19 mouse cellular contexts compared by ENCODE assay signal in genomic region chr5:88691506-88692095, GRCm38 (mm10). TPM values are rescaled to one million over a fixed set of nuclear protein-coding genes. Genes with fewer than 3 reads are reported as not detected.
A peak's percentile ranks its signal among the peaks of the same experiment; 100 is the strongest.
DNase-seq lines count a peak whose midpoint lies in the region; ATAC-seq and TF ChIP-seq lines count a peak whose summit lies in the region.
"Had no signal": no experiment of that assay in that cellular context is flagged by ENCODE, and none has a peak within 500 bp of the region (broad histone marks: within the 10 kb centered on the region; RNA-seq: fewer than 3 reads in every experiment).

No protein-coding gene starts in this region.

- H3K27me3 ChIP-seq in liver, adult 2 months (ENCODE audit: control insufficient read depth, insufficient read depth, low read length), result no peaks in the 10 kb centered on the region
- H3K27me3 ChIP-seq in liver, embryonic 16.5 days (ENCODE audit: control insufficient read depth, insufficient read depth, low read depth, low read length), result no peaks in the 10 kb centered on the region
- H3K27me3 ChIP-seq: CH12.LX; embryonic facial prominence, embryonic 12.5 days; heart, embryonic 12.5 days; Patski had no signal

- TF ChIP-seq CTCF in liver, adult 2 months (IDR thresholded peaks at IDR 0.05; ENCODE audit: low read depth, low read length), result no peak

- WGBS in liver, adult 2 months, result 21% methylated on average over 6 of the region's 6 CpGs
- WGBS in liver, embryonic 16.5 days (ENCODE audit: insufficient replicate concordance), result 54% methylated on average over 6 of the region's 6 CpGs

- H3K4me3 ChIP-seq in liver, adult 2 months (ENCODE audit: insufficient read depth, low read depth, low read length), result no peak overlapping the region
- H3K4me3 ChIP-seq in liver, embryonic 16.5 days (ENCODE audit: low read depth, low read length), result no peak overlapping the region
- H3K4me3 ChIP-seq: embryonic facial prominence, embryonic 12.5 days; heart, adult 2 months; heart, embryonic 12.5 days; hindbrain, embryonic 10.5 days had no signal

- ATAC-seq in liver, embryonic 16.5 days (ENCODE audit: low read depth), result no peak; the same call in 1 of the 2 replicates
- ATAC-seq: activated CD4-positive, CD25-positive, alpha-beta regulatory T cell, adult 4 months; forebrain, embryonic 16.5 days; Patski had no signal

- H3K4me2 ChIP-seq in liver, embryonic 16.5 days (ENCODE audit: low read depth, low read length), result no peak overlapping the region
- H3K4me2 ChIP-seq: embryonic facial prominence, embryonic 12.5 days; heart, embryonic 12.5 days had no signal

- H3K36me3 ChIP-seq in liver, adult 2 months (ENCODE audit: control insufficient read depth, insufficient read depth, low read length), result no peaks in the 10 kb centered on the region
- H3K36me3 ChIP-seq in liver, embryonic 16.5 days (ENCODE audit: control insufficient read depth, insufficient read depth), result no peaks in the 10 kb centered on the region
- H3K36me3 ChIP-seq: embryonic facial prominence, embryonic 12.5 days; heart, embryonic 12.5 days; hindbrain, embryonic 10.5 days had no signal

- H3K4me1 ChIP-seq in liver, adult 2 months (ENCODE audit: control insufficient read depth, insufficient read depth, low read length), result peaks cover 11% of the 10 kb centered on the region
- no peaks in the 10 kb centered on the region; the same call in none of the 2 replicates for H3K4me1 ChIP-seq in liver, embryonic 16.5 days (ENCODE audit: control insufficient read depth, low read depth, low read length)
- H3K4me1 ChIP-seq: embryonic facial prominence, embryonic 12.5 days; hindbrain, embryonic 10.5 days had no signal

- DNase-seq in kidney, adult 8-10 months, result peak; percentile 37 to 54
- DNase-seq in kidney, postnatal 4 days, result no peak
- peak; percentile 81 for DNase-seq in liver, adult 2 months (ENCODE audit: extremely low read depth, low read depth, low spot score)
- no peak for DNase-seq in liver
- peak; percentile 54 for DNase-seq in yolk sac, embryonic 10.5 days (ENCODE audit: low spot score)
- DNase-seq: adrenal gland, postnatal 14 days; cerebellum, adult 11-12 months; cerebellum, adult 9-10 months; cerebellum, postnatal 25 days; gastrocnemius, postnatal 10 days; heart, adult 2 months had no signal

- H3K9ac ChIP-seq in liver, adult 2 months (ENCODE audit: low read depth, low read length), result 0 out of 2 replicates have a peak overlapping the region, but pooled peaks have one; percentile 18
- no peak overlapping the region; the same call in 1 of the 2 replicates for H3K9ac ChIP-seq in liver, embryonic 16.5 days (ENCODE audit: low read depth, low read length)
- H3K9ac ChIP-seq: embryonic facial prominence, embryonic 12.5 days; heart, embryonic 12.5 days had no signal

- no peak for TF ChIP-seq POLR2A in liver, adult 2 months (IDR thresholded peaks at IDR 0.05; ENCODE audit: extremely low read depth, insufficient read depth, low read length)

- no peaks in the 10 kb centered on the region for H3K9me3 ChIP-seq in liver, embryonic 16.5 days (replicated peaks; ENCODE audit: control insufficient read depth, low read length)
- H3K9me3 ChIP-seq: embryonic facial prominence, embryonic 12.5 days; heart, embryonic 12.5 days; hindbrain, embryonic 10.5 days had no signal

- H3K27ac ChIP-seq in liver, adult 2 months (replicated peaks; ENCODE audit: insufficient read depth, low read depth, low read length), result peak overlapping the region; percentile 98
- peak overlapping the region; percentile 70 for H3K27ac ChIP-seq in liver, embryonic 16.5 days (ENCODE audit: low read length)
- H3K27ac ChIP-seq: embryonic facial prominence, embryonic 12.5 days; heart, adult 2 months; hindbrain, embryonic 10.5 days had no signal

- H3K79me2 ChIP-seq in liver, adult 2 months (ENCODE audit: control insufficient read depth, insufficient read depth, low read length), result no peaks in the 10 kb centered on the region

RNA-seq across cellular contexts. Expression of gene Grsf1, which starts 15.6 kb away (rescaled TPM):
- 54.6 and 57.9 TPM in 2 replicates for total RNA-seq in liver, adult 2 months (2014; rRNA removed)
- 32.7 and 38.7 TPM in 2 replicates for polyA plus RNA-seq in liver, adult 2 months (2012; rRNA removed)
- polyA plus RNA-seq in liver, embryonic 16.5 days (2015; fragmentation: Nextera tagmentation; extraction: Ambion mirVana), result 13.7 and 18.5 TPM in 2 replicates

RNA-seq across cellular contexts. Expression of gene Mob1b, which starts 29.1 kb away (rescaled TPM):
- 14.4 and 17.4 TPM in 2 replicates for total RNA-seq in liver, adult 2 months (2014; rRNA removed)
- 4.1 and 4.6 TPM in 2 replicates for polyA plus RNA-seq in liver, adult 2 months (2012; rRNA removed)
- 9.9 and 10.4 TPM in 2 replicates for polyA plus RNA-seq in liver, embryonic 16.5 days (2015; fragmentation: Nextera tagmentation; extraction: Ambion mirVana)

Comparison
In these comparisons a context has a peak if more than half of its experiments do, and no peak if none do; other contexts are left out.
1. DNase-seq: peak in kidney, adult 8-10 months (2 of 2), liver, adult 2 months (single experiment) and yolk sac, embryonic 10.5 days (single experiment); none in kidney, postnatal 4 days (0 of 2) and liver (single experiment).